Mouse (Mus musculus) ES-Bruce4 (cell line): ENCODE results near the gene Miga2. TPM values are rescaled to one million over a fixed set of nuclear protein-coding genes. Genes with fewer than 3 reads are reported as not detected.

Experiments
- H3K27ac ChIP-seq: 2 replicates; pipeline ENCODE4 v1.5.1; 2012; ENCODE audit warnings: low read length, inconsistent platforms; ENCODE audit not compliant: insufficient read depth
- H3K27me3 ChIP-seq: 2 replicates; pipeline ENCODE4 v1.6.1; 2012; ENCODE audit warnings: mild to moderate bottlenecking, low read length, inconsistent platforms; ENCODE audit not compliant: control insufficient read depth, poor library complexity, insufficient read depth, severe bottlenecking
- H3K36me3 ChIP-seq: 2 replicates; pipeline ENCODE4 v1.6.1; 2012; ENCODE audit warnings: inconsistent platforms, mild to moderate bottlenecking, low read length, moderate library complexity; ENCODE audit not compliant: control insufficient read depth, poor library complexity, insufficient read depth, severe bottlenecking
- H3K4me1 ChIP-seq: one replicate; pipeline ENCODE4 v1.8.1; 2011; ENCODE audit warnings: low read length; ENCODE audit not compliant: control insufficient read depth, insufficient read depth
- H3K4me3 ChIP-seq: 2 replicates; pipeline ENCODE4 v1.5.1; 2011; ENCODE audit warnings: low read depth, mild to moderate bottlenecking, low read length
- H3K9ac ChIP-seq: 2 replicates; pipeline ENCODE4 v1.6.1; 2012; ENCODE audit warnings: low read depth, mild to moderate bottlenecking, inconsistent platforms; ENCODE audit not compliant: poor library complexity, severe bottlenecking
- H3K9me3 ChIP-seq: replicated peaks from 2 replicates; pipeline ENCODE4 v1.6.1; 2012; ENCODE audit warnings: mild to moderate bottlenecking, low read length, inconsistent platforms; ENCODE audit not compliant: control insufficient read depth, poor library complexity, insufficient read depth, severe bottlenecking
- CTCF ChIP-seq: IDR thresholded peaks from one replicate; pipeline ENCODE4 v1.8.1; 2011; ENCODE audit warnings: low read depth, low read length
- EP300 ChIP-seq: IDR thresholded peaks from 2 replicates; pipeline ENCODE4 v1.6.1; 2011; ENCODE audit warnings: low read depth, low read length; ENCODE audit not compliant: insufficient read depth
- POLR2A ChIP-seq: IDR thresholded peaks from one replicate; pipeline ENCODE4 v1.8.1; 2011; ENCODE audit warnings: low read length; ENCODE audit not compliant: insufficient read depth
- polyA plus RNA-seq: library from polyadenylated mRNA; stranded (reverse); fragments of >200 nt; gene quantifications from 2 replicates; pipeline ENCODE4 v1.2.4, GENCODE M21; 2011; ENCODE audit warnings: low read depth; ENCODE audit not compliant: missing spikeins, insufficient read depth, insufficient read length

Gene Miga2
- polyA plus RNA-seq, 1 experiment, result 18.6 TPM

- Histone ChIP-seq H3K27me3 (no peaks in the 10 kb centered on the region), H3K9me3 (no peaks in the 10 kb centered on the region), H3K4me3 (no peak overlapping the region), H3K4me1 (peaks cover 3% of the 10 kb centered on the region), H3K27ac (no peak overlapping the region), H3K36me3 (no peaks in the 10 kb centered on the region), H3K9ac (no peak overlapping the region)
- TF ChIP-seq POLR2A, result no peak
- no peak for TF ChIP-seq EP300
- TF ChIP-seq CTCF, result no peak
Measured at GRCm38 (mm10) chr2:30356266-30356665, 7.8 kb upstream of the Miga2 start.

- H3K27me3 ChIP-seq, result no peaks in the 10 kb centered on the region
- no peaks in the 10 kb centered on the region for H3K9me3 ChIP-seq
- no peak for TF ChIP-seq POLR2A
- TF ChIP-seq EP300, result no peak
- no peak for TF ChIP-seq CTCF
- H3K27ac ChIP-seq, result no peak overlapping the region
- no peak overlapping the region for H3K4me3 ChIP-seq
- H3K4me1 ChIP-seq, result peaks cover 3% of the 10 kb centered on the region
- H3K9ac ChIP-seq, result no peak overlapping the region
- no peaks in the 10 kb centered on the region for H3K36me3 ChIP-seq
Measured at GRCm38 (mm10) chr2:30356906-30357305, 7.1 kb upstream of the Miga2 start.

DNA sequence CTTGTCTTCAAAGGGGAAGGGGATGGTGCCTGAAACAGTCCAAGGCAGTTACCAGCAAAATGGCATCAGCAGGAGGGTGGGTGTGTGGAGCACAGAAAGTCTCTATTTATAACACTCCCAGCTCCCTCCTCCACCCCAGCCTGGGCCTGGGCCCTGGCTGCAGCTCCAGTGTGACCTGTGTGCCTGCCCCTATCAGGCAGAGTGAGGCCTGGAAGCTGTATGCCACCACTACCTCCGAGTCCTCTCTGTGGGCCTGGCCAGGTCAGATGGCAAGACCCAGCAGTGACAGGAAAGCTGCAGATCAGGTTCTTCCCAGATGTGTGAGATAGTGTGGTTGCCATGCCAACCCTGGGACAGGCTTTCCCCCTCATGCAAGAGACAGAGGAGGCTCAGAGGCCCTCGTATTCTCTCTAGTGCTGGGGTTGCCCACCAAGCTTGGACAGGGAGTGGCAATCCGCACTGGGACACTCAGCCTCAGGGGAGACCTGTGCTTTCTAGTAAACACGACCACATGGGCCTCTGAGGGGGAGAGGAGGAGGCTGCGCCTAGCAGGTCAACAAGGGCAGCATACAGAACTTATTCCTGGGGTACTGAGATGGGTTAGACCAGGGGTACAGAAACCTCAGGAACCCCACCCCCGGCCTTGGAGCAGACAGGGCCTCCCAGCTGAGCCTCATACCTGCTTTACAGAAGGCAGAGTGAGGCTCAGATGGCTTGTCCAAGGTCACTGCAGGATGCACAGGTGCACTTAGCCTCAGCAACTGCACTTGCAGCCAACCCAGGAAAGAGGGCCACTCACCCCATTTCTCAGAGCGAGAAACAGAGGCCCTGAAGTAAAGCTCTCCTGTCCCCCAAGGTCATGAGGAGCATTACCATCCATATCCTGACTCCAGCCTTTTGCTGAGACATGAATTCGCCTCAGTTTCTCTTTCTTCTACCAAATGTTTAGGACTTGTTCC, 6.2 kb upstream of the Miga2 start:
- no peak overlapping the region for H3K27ac ChIP-seq
- H3K27me3 ChIP-seq, result no peaks in the 10 kb centered on the region
- H3K36me3 ChIP-seq, result no peaks in the 10 kb centered on the region
- no peaks in the 10 kb centered on the region for H3K9me3 ChIP-seq
- TF ChIP-seq EP300 (no peak), POLR2A (no peak), CTCF (no peak)
- H3K4me3 ChIP-seq, result peak overlapping the region; percentile 51
- peaks cover 3% of the 10 kb centered on the region for H3K4me1 ChIP-seq
- H3K9ac ChIP-seq, result peak overlapping the region; percentile 60

DNA sequence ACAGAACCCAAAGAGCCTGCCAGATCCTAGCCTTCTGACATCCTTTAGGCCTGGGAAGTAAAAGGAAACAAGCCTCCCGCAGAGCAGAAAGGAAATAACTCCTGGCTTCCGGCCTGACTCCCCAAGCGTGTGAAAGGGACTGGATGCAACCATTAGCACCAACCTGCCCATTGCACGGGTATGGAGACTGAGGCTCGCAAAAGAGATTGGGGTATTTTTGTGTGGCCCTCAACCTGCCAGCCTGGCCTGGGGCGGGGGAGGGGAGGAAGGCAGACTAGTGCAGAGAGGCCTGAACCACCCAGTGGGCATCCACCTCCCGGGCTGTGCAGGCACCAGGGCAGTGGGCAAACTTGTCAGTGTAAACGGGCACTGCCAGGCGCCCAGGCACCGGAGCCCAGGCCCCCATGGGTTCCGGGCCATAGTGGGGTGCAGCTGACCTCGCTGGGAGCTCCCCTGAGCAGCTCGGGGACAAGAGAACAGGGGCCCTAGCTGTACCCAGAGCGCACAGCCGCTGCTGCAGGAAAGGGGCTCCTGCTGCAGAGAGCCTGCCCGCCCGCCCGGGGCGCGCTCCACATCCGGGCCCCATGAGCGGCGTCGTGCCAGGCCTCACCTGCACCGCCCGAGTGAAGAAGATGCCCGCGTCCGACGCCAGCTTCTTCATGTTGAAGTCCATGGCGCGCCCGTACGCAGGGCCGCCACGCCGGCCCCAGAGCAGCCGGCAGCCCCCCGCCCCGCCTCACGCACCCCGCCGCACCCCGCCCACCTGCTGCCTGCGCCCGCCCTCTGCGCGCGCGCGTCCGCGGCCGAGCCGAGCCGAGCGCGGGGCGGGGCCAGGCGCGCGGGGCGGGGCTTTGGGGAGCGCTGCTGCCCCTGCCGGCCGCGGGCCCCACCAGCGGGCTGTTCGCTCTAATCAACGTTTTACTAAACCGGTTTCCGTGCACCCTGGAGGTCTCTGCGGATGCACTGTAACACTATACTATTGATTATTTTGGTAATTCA, 5.2 kb upstream of the Miga2 start, which contains the start of gene Sh3glb2:
Gene Sh3glb2, minus strand, starts transcription at position 805 of the 999 bp plus-strand sequence.
- H3K36me3 ChIP-seq, result no peaks in the 10 kb centered on the region
- no peaks in the 10 kb centered on the region for H3K27me3 ChIP-seq
- peaks cover 3% of the 10 kb centered on the region for H3K4me1 ChIP-seq
- TF ChIP-seq EP300 (no peak), POLR2A (no peak), CTCF (no peak)
- peak within 1 kb of the TSS; percentile 51 for H3K4me3 ChIP-seq
- peak within 1 kb of the TSS; percentile 60 for H3K9ac ChIP-seq
- no peak within 1 kb of the TSS for H3K27ac ChIP-seq
- no peaks in the 10 kb centered on the region for H3K9me3 ChIP-seq

DNA sequence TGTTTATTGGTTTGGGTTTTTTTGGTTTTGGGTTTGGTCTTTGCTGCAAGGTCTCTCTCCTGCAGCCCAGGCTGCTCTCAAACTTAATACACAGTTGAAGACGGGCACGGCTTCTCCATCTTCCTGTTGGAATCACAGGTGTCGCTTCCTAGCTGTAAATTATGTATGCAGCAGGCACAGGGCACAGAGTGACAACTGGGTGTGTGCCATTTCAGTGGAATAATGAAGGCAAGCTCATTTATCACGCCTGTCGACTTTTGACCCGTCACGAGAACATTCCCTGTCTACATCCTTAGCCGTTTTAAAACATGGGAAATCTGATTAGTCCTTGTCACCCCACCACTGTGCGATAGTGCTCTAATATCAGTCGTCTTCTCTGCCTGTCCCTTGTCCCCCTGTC, 3.4 kb upstream of the Miga2 start:
- TF ChIP-seq EP300, result no peak
- no peak for TF ChIP-seq POLR2A
- TF ChIP-seq CTCF, result no peak
- no peaks in the 10 kb centered on the region for H3K27me3 ChIP-seq
- no peaks in the 10 kb centered on the region for H3K36me3 ChIP-seq
- H3K27ac ChIP-seq, result no peak overlapping the region
- H3K9ac ChIP-seq, result no peak overlapping the region
- H3K4me1 ChIP-seq, result peaks cover 3% of the 10 kb centered on the region
- no peaks in the 10 kb centered on the region for H3K9me3 ChIP-seq
- no peak overlapping the region for H3K4me3 ChIP-seq
